In genomic region chr11:8532112-8532747, GRCm38 (mm10) we compare ENCODE assay signal across 15 mouse cellular contexts.
DNase-seq lines count a peak whose midpoint lies in the region; ATAC-seq lines count a peak whose summit lies in the region.
"Had no signal": no experiment of that assay in that cellular context is flagged by ENCODE, and none has a peak within 500 bp of the region (broad histone marks: within the 10 kb centered on the region; RNA-seq: fewer than 3 reads in every experiment).

No protein-coding gene starts in this region.

- no peak overlapping the region for H3K9ac ChIP-seq in hindbrain, embryonic 12.5 days
- H3K9ac ChIP-seq in midbrain, embryonic 16.5 days (ENCODE audit: low read depth, low read length), result no peak overlapping the region
- H3K9ac ChIP-seq: heart, embryonic 15.5 days; limb, embryonic 13.5 days; lung, embryonic 14.5 days had no signal

- no peaks in the 10 kb centered on the region for H3K27me3 ChIP-seq in hindbrain, embryonic 12.5 days
- H3K27me3 ChIP-seq in midbrain, embryonic 16.5 days (ENCODE audit: control insufficient read depth, insufficient read depth, low read depth, low read length), result no peaks in the 10 kb centered on the region
- H3K27me3 ChIP-seq: heart, embryonic 15.5 days; limb, embryonic 13.5 days had no signal

- H3K36me3 ChIP-seq in hindbrain, embryonic 12.5 days, result no peaks in the 10 kb centered on the region
- H3K36me3 ChIP-seq in midbrain, embryonic 16.5 days (ENCODE audit: control insufficient read depth, insufficient read depth, low read length), result no peaks in the 10 kb centered on the region

- 87% methylated on average over 10 of the region's 10 CpGs for WGBS in hindbrain, embryonic 12.5 days
- 78% methylated on average over 10 of the region's 10 CpGs for WGBS in midbrain, embryonic 16.5 days

- ATAC-seq in hindbrain, embryonic 12.5 days (ENCODE audit: low FRiP score), result peak; percentile 46; the same call in 1 of the 2 replicates
- ATAC-seq in midbrain, embryonic 16.5 days, result peak; percentile 76

- peaks cover 7% of the 10 kb centered on the region; the same call in 1 of the 2 replicates for H3K4me1 ChIP-seq in hindbrain, embryonic 12.5 days
- peaks cover 5% of the 10 kb centered on the region; the same call in 1 of the 2 replicates for H3K4me1 ChIP-seq in midbrain, embryonic 16.5 days (ENCODE audit: control insufficient read depth, insufficient read depth, low read length)
- H3K4me1 ChIP-seq: heart, embryonic 15.5 days; megakaryocyte, embryonic 14.5 days had no signal

- no peak overlapping the region for H3K4me3 ChIP-seq in hindbrain, embryonic 12.5 days
- no peak overlapping the region for H3K4me3 ChIP-seq in midbrain, embryonic 16.5 days (ENCODE audit: low read depth, low read length)
- H3K4me3 ChIP-seq: erythroblast, embryonic 14.5 days; heart, embryonic 15.5 days; limb, embryonic 13.5 days; megakaryocyte, embryonic 14.5 days had no signal

- H3K27ac ChIP-seq in hindbrain, embryonic 12.5 days, result no peak overlapping the region
- peak overlapping the region; percentile 18; the same call in 1 of the 2 replicates for H3K27ac ChIP-seq in midbrain, embryonic 16.5 days (ENCODE audit: low read length)
- H3K27ac ChIP-seq: heart, embryonic 15.5 days; limb, embryonic 13.5 days had no signal

- peak; percentile 32 to 64 for DNase-seq in adrenal gland, adult (ENCODE audit: inconsistent age in 2 of 2, low spot score in 1 of 2)
- DNase-seq in adrenal gland, adult 18-20 months (ENCODE audit: low spot score in 2 of 2), result no peak
- DNase-seq in brain, adult 2 months (ENCODE audit: low read depth, low spot score), result peak; percentile 55
- DNase-seq in thymus, adult 18-20 months, result no peak
- DNase-seq in heart, postnatal 14 days, result no peak
- DNase-seq in layer of hippocampus, adult 9-11 months, result no peak
- DNase-seq: cerebellum, postnatal 36 days; gastrocnemius, postnatal 25 days; lung, embryonic 14.5 days had no signal

- intact Hi-C loops in heart, postnatal 14 days (cut with DNase I), result no loop called here

- no peaks in the 10 kb centered on the region for H3K9me3 ChIP-seq in hindbrain, embryonic 12.5 days (replicated peaks)
- no peaks in the 10 kb centered on the region for H3K9me3 ChIP-seq in midbrain, embryonic 16.5 days (replicated peaks; ENCODE audit: control insufficient read depth, low read length, poor library complexity, severe bottlenecking)
- H3K9me3 ChIP-seq: heart, embryonic 15.5 days; limb, embryonic 13.5 days; megakaryocyte, embryonic 14.5 days had no signal

- H3K4me2 ChIP-seq in hindbrain, embryonic 12.5 days (replicated peaks), result no peak overlapping the region
- no peak overlapping the region for H3K4me2 ChIP-seq in midbrain, embryonic 16.5 days (ENCODE audit: low read length)
- H3K4me2 ChIP-seq: heart, embryonic 15.5 days; limb, embryonic 13.5 days; lung, embryonic 14.5 days had no signal

Comparison
In these comparisons a context has a peak if more than half of its experiments do, and no peak if none do; other contexts are left out.
1. DNase-seq: peak in adrenal gland, adult (2 of 2) and brain, adult 2 months (single experiment); none in adrenal gland, adult 18-20 months (0 of 2), thymus, adult 18-20 months (0 of 2), heart, postnatal 14 days (0 of 2) and layer of hippocampus, adult 9-11 months (single experiment).